Mouse (Mus musculus) layer of hippocampus, adult 8-10 months (tissue): ENCODE results near the gene Ttll3. TPM values are rescaled to one million over a fixed set of nuclear protein-coding genes. Genes with fewer than 3 reads are reported as not detected.

Experiments
- DNase-seq, 2 experiments: peaks; one replicate each; pipeline ENCODE4 v3.0.0; 2022; ENCODE audit warnings: low spot score in 2 of 2
- total RNA-seq, 4 experiments: library from RNA; stranded (reverse); gene quantifications; 2 replicates each; pipeline ENCODE4 v1.2.4; 2022

Gene Ttll3
- total RNA-seq = 10 to 100 TPM; 17.2 to 21.6 (median 19.6) TPM

DNA sequence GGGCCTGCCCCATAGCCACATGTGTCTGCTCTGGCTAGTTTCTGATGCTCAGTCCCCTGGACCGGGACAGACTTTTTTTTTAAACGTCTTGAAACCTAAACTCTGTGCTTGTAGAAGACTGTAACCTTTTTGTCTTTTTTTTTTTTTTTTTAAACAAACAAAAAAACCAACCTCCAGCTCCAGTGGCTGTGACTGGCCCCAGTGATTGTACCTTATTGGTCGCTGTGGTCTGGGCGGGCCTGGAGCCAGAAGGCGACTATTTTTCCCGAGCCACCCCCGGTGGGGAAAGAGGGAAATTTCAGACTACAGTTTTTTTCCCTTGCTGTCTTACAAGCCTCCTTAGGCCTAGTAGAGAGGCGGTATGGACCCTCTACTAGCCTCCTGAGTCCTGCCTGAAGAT, at the start of gene Ttll3:
Gene Ttll3 (plus strand): TSS at position 301 of the 400 bp plus-strand sequence.
- DNase-seq = no peak

DNA sequence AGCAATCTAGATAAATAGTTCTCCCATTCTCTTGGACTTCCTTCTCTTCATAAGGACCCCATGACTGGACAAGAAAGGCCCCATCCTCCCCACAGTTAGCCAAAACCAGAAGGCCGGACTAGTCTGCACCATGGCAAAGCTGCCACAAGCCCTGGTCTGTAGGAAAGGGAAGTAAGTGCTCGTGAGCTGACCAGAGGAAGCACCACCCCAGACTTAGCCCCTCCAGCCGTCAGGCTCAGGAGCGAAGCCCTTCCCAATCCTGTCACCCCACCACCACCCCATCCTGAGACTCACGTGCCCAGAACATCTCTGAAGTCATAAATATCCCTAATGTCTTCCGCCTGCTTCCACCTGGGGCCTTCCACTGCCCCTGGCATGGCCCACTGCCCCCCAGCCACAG, 47.5 kb upstream of the Ttll3 start:
- DNase-seq = no peak

GRCm38 (mm10) chr6:113342297-113342696, 46.8 kb upstream of the Ttll3 start:
- DNase-seq = no peak

DNA sequence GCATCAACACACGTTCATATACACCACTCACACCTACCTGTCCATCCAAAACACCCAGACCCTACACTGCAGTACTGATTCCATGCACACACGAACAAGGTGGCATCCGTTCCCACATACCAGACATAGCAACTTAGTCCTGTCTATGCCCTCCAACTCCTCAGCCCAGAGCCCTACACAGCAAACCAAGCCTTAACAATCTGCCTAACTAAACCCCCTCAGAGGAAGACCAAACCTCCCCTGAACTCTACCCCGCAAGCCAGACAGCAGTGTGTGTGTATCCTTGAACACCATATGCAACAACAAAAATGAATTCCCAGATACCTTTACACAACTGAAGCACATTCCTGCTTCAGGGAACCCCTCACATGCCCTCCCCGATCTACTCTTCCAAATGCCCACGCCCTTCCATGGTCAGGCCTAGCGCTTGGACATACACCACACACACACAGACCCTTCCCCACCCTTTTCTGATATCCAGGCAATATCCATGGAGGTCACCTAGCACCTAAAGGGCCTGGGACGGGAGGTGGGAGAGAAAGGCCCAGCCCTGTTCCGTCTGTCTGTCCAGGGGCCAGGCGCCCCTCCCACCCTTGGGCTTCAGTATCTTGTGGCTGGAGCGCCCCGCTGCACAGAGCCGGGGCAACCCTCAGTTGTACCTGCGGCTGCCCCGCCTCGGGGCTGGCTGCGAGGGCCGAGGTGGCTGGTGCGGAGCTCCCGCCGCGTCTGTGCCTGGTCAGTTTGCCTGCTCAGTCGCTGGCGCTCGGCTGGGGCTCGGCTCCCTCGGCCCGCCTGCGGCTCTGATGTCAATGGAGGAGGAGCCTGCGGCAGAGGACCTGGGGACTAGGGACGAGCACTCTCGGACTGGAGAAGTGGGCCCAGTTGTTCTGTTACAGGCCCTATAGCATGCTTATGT, 45.6 kb upstream of the Ttll3 start, which contains the start of gene Camk1:
Gene Camk1 (minus strand): TSS at position 808 of the 916 bp plus-strand sequence.
- DNase-seq = peak in 1 of 2 experiments; percentile 65

DNA sequence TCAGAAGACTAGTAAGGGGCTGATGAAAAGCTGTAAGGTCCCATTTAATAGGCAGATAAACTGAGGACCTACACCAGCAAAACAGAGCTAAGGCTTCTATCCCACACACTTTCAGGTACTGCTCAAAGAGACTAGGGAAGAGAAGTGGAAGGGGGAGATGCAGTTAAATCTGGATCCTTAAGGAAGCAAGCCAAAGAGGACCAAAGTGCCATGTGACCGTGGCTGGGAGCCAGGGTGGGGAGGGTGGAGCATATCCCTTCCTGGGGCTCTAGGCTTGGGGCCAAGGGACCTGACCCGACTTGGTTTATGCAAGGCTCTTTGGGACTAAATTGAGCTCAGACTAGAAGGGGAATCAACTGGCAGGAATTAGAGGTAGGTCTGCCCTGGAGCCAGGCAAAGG, 44.7 kb upstream of the Ttll3 start:
- DNase-seq = no peak

- no peak for DNase-seq
Measured at GRCm38 (mm10) chr6:113346897-113347296, 42.2 kb upstream of the Ttll3 start.

DNA sequence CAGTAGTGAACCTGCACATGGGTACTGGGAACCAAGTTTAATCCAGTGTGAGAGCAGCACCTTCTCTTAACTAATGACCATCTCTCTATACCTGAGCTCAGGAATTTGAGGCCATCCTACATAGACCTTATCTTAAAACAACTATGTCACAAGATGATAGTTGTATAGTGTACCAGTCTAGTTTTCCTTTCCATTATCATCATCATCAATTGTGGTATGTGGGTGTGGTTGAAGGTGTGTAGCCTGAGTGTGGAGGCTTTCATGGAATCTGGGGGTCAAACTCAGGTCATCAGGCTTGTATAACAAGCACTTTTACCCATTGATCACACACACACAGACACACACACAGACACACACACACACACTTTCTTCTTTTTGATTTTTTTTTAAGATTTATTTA, 38.5 kb upstream of the Ttll3 start:
- no peak for DNase-seq

GRCm38 (mm10) chr6:113351161-113351560, 37.9 kb upstream of the Ttll3 start:
- DNase-seq = no peak

DNA sequence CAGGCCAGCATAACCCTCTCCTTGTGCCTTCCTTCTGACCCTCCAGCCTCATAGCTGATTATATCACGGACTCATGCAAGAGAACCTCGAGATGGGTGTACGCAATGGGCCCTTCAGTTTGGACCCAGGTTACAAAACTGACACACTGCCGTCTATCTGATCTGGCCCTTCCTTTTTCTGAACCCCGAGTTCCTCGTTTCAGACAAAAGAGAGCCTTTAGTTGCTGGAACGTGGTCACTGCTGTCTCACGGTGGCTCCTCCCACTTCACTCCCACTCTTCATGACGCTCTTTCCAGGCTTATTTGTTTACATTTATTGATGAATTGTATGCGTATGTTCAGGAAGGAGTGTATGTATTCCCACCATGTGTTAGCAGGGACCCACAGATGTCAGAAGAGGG, 37.4 kb upstream of the Ttll3 start:
- DNase-seq = no peak

DNA sequence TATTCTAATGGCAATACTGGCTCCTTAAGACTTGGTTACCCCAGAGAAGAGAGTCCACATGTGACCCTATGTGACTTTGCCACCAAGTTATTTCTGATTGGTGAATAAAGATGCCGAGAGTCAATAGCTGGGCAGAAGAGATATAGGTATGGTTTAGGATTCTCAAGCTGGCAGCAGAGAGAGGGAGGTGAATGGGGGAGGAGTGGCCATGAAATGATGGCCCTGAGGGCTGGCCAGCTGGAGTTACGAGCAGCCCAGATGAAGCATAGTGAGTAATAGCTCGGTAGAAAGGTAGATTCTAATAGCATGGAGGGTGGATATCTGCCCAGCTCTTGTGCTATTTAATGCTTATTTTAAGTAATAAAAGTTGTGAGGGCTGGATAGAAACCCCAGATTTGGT, 36.2 kb upstream of the Ttll3 start:
- no peak for DNase-seq

DNA sequence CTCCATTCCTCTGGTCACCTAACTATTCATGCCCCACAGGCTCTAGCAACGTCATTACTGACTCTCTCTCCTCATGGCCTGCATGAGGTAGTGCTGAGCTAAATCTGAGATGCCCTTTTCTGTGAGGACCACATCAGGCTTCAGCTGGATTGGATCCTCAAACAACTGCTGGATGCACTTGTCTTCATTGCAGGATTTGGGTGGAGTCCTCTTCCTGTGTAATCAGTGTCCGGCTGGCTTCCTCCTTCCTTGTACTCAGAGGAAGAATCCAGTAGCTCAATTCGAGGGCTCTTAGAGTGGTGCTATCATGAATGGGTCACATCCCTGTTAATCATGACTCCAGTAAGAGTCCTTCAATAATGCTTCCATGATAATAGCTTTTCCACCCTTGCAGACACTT, 35.4 kb upstream of the Ttll3 start:
- no peak for DNase-seq

DNA sequence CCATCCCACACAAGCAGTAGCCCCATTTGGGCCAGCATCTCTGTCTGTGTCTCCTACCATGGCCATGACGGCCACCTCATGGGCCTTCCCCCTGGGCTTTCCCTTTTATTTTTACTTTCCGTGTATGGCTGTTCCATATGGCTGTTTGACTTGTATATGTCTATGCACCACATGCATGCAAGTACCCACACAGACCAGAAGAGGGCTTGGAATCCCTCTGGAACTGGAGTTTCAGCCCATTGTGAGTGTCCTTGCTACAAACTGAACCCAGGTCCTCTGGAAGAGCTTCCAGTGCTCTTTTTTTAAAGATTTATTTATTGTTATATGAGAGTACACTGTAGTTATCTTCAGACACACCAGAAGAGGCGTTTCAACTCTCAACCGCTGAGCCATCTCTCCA, 27.6 kb upstream of the Ttll3 start:
- DNase-seq = no peak

DNA sequence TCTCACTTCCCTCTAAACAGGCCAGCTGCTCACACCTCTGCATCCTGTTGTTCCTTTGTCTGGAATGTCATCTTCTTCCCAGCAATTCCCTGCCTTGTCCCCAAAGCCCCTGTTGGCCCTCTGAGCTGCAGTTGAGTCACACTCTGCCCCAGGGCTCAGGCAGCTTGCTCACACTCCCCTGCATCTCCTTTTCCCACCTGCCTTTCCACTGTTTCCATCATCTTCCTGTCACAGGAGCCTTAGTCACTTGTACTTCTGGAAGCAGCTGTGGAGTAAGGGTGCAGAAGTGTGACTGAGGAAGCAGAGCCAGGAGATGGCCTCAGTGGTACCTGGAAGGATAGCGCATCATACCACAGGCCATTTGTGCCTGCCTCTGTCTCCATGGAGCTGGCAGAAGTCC, 26.8 kb upstream of the Ttll3 start:
- no peak for DNase-seq

- DNase-seq = no peak
Measured at GRCm38 (mm10) chr6:113364518-113365135, 24.4 kb upstream of the Ttll3 start.

GRCm38 (mm10) chr6:113366639-113367038, 22.4 kb upstream of the Ttll3 start:
- no peak for DNase-seq

DNA sequence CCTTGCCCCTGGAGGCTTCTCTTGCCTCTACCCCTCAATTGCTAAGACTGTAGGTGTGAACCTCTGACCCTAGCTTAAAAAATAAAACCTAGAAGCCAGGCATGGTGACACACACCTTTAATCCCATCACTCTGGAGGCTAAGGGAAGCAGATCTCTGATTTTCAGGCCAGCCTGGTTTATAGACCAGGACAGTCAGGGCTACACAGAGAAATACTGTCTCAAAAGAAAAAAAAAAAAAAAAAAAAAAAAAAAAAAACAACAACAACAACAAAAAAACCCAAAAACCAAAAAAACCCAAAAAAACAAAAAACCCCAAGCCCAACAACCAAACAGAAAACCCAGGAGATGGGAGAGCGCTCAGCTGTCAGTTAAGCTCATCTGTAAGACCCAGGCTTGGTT, 21.5 kb upstream of the Ttll3 start:
- DNase-seq = no peak

DNA sequence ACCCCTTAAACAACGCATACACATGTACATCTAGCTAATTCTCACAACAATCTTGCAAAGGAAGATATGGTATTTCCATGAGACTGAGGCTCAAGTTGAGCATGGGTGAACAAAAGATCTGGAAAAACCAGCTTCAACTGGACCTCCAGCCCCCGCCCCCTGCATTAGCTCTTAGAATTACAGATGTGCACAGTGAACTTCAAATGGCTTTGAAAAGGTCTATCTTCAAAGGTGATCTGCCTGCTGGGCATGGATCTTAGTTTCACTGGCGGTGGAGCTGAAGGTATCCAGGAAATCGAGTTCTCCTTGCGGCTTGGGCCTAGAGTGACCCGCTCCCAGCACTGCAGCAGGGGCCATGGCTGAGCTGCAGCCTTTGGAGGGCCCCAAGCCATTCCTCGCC, 20.9 kb upstream of the Ttll3 start:
- no peak for DNase-seq

GRCm38 (mm10) chr6:113368577-113368976, 20.5 kb upstream of the Ttll3 start:
- DNase-seq = no peak

- no peak for DNase-seq
Measured at GRCm38 (mm10) chr6:113370194-113370929, 18.7 kb upstream of the Ttll3 start.

DNA sequence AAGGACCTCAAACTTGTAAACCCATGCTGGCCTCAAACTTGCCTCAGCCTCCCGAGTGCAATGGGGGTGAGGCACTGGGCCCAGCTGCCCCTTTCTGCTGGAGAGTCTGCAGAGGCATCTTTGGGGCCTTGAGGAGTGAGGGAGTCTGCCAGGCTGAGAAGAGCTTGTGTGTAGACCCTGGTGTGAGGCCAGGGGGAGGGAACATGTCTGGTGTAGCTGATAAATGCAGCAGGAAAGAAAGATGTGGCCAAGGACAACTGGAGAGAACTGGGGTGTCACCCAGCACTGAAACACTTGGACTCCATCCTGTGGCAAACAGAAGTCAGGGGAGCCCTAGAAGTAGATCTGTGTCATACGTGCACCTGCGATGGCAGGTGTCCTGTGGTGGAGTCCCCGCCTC, 15.6 kb upstream of the Ttll3 start:
- DNase-seq = no peak

DNA sequence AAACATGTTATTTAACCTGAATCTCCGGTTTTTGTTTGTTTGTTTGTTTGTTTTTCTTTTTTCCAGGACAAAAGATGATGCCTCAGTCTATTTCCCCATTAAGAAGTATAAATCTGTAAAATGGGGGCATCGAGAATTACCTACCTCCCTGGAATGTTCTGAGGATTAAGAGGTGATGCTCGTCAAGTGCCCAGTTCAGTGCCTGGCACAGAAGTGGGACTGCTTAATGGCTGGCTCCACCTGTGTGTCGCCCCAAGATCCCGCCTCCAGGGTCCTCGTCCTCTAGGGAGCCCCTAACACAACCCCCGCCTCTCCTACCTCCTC, 11.9 kb upstream of the Ttll3 start:
- DNase-seq = no peak
